Mouse (Mus musculus): Measurements from ENCODE around the gene Tm6sf1.

Gene Tm6sf1

DNA sequence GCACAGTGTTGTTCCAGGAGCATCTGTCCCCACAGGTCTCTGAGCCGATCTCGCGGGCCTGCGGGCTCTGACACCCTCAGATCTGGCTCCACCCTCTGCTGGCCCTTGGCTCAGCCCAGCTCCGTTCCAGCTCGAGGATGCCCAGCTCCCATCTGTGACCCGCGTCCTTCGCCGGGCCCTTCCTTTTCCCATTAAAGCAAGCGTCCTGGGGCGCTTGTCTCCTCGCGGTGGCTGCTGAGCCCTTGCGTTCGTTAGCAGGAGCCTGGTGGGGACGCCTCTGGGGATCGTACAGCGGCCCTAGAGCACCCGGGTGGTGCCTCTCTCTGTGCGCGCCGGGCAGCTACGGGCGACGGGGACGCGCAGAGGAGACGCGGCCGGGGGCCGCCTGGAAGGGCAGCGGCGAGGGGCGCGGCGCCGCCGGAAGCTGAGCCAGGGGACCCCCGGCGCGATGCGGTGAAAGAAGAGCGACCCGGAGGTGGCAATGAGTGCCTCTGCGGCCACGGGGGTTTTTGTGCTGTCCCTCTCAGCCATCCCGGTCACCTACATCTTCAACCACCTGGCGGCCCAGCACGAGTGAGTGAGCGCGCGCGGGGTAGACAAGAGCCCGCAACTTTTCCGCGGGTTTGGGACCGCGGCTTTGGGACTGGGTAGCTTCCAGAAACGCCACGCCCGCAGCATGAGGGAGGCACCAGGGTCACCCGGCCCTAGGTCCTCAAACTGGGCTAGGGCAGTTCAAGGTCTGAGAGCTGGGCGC, at the start of gene Tm6sf1:
Gene Tm6sf1 (plus strand): TSS at position 34 of the 754 bp plus-strand sequence.
- CTCF ChIA-PET: interaction anchor here (1.5 kb wide), 1 partner anchor 11 kb away, joined by 3 read pairs; no protein-coding TSS in a partner anchor

DNA sequence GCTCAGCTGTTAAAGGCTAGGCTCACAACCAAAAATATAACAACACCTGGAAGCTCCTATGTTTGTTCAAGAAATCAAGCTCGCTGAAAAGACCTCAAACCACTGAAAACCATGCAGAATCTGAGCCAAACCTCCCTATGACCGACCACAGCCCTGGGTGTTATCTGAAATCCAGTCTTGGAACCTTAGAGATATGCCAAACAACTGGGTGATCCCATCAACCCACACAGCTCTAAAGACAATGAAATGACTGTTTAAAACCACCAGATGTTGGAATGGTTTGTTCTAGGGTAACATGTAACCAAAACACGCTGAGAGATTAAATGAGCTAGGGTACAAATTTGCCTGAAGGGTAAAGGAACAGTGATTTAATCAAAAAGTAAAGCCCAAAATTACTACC, 33.9 kb upstream of the Tm6sf1 start:
- CTCF ChIA-PET: no interaction called here

DNA sequence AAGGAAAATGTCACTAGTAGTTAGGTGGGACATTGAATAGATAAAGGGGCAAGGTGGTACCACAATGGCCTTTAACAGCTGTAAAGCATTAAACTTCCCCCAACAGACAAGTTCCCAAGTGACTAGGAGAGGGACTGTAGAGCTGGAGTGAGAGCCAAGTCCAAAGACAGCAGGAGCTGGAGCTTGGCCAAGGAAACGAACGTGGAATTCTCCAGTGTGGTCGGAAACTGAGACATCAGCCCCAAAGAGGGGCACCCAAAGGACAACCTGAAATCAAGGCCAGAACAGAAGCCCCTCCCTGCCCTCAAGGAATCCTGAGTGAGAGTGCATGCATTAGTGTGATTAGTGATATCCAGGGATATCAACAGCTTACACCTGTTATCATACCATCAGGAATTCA, 33.4 kb upstream of the Tm6sf1 start:
- CTCF ChIA-PET: no interaction called here

DNA sequence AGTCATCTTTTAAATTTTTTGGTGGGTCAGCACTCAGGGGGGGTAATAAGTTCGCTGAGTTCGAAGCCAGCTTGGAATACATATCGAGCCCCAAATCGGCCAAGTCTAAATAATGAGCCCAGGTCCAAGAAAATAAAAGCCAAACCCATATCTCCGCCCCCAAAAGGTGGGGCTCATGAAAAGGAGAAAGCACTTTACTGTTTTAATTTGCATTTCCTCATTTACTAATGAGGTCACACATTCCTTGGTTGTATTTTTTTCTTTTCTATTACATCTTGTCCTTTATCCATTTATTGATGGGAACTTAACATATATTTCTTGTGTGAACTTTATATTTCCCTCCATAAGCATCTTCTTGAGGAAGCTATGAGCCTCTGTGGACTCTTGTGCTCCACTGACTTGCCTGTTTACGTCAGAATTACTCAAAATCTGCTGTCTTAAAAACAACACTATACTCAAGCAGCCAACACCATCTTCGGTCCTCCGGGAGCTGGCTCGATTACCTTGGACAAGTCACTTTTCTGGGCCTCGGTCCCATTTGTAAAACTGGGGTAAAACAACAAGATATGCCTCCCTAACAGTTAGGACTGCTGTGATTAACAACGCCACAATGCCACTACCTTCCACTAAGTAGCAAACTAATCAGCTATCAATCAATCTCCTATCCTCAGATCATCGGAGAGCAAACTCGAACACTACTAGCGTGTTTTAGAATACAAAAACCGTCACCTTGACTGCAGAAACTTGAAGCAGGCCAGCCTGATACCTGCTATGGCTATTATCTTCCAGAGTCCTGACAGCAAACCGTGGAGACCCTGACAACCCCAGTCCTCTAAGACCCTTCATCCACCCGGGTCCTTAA, 30.8 kb upstream of the Tm6sf1 start:
- CTCF ChIA-PET: no interaction called here

DNA sequence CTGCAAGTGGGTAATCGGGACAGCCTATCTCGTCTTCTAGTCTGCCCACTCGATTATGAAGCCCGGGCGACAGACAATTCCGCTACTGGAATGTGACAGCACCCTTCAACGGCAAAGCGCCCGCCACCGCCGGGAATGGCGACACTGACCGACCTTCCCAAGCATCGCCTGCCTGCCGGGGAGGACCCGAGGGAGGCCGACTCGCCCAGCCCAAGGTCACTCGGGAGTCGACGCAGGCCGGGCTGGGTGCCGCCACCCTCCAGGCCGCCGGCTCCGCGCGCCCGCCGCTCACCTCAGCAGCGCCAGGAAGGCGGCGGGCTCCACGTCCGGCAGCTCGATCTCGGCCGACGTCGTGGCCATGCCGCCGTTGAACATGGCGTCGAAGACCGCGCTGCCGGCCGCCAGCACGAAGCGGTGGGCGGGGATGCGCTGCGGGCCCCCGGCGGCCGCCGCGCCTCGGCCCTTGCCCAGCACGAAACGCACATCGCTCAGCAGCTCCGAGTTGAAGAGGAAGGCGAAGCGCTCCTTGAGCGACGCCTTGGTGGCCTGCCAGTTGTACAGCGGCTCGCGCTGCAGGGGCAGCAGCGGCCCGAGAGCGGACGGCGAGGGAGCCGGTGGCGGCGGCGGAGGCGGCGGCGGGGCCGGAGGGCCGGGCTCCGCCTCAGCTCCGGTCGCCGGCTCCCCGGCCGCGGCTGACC, 30.0 kb upstream of the Tm6sf1 start:
- CTCF ChIA-PET: interaction anchor here (0.8 kb wide), 1 partner anchor 40 kb away, joined by 3 read pairs; no protein-coding TSS in a partner anchor

DNA sequence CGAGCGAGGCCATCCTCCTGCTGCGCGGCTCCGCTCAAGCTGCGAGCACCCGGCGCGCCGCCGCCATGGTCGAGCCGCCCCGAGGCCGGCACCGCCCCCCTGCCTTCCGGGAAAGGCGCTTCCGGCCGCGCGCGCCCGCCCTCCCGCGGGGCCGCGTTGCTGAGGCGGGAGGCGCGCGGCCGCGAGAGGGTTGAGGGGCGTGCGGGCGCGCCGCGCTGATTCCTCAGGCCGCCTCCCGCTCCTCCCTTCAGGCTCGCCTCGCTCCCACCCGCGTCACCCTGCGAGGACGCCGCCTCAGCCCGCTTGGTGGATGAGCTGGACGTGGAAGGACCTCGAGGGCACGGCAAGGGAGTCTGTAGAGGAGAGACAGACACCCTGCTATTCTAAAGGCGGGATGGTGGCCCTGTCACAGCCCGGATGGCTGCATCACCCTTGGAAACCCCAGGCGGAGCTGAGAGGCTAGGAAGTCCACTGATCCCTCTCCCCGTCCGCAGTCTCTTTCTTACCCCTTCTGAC, 29.4 kb upstream of the Tm6sf1 start, which contains the start of gene Btbd1:
Gene Btbd1 (minus strand): TSS at position 53 of the 516 bp plus-strand sequence.
- CTCF ChIA-PET: interaction anchor here (0.8 kb wide), 1 partner anchor 39 kb away, joined by 3 read pairs; no protein-coding TSS in a partner anchor

DNA sequence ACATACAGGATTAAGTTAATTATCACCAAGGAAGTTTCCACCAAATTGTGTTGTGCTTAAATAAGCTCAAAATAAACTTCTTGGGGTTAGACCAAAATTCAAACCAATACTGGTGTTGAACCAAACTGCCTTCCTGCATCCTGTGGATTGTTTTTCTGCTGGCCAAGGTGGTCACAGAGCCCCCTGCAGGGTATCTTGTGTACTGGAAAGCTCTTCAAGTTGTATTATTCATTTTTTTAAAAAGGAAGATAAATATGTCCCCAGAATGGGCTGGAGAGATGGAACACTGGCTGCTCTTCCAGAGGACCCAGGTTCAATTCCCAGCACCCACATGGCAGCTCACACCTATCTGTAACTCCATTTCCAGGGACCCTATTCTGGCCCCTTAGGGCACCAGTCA, 24.0 kb upstream of the Tm6sf1 start:
- CTCF ChIA-PET: no interaction called here

DNA sequence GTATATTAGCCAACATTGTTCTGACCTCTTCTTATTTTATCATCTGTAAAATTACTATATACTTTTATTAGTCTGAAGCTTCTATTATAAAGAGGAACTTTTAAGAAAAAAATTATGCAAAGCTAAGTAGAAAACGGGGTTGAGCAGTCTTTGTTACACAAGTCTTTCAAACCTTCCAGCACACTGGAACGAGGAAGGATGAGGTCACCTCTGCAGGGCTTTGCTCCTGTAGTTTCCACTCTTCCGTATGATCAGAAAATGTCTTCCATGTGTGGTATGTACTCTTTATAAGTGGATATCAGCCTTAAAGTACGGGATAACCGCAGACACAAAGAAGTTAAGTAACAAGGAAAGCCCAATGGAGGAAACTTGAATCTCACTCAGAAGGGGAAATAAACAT, 23.4 kb upstream of the Tm6sf1 start:
- CTCF ChIA-PET: no interaction called here

DNA sequence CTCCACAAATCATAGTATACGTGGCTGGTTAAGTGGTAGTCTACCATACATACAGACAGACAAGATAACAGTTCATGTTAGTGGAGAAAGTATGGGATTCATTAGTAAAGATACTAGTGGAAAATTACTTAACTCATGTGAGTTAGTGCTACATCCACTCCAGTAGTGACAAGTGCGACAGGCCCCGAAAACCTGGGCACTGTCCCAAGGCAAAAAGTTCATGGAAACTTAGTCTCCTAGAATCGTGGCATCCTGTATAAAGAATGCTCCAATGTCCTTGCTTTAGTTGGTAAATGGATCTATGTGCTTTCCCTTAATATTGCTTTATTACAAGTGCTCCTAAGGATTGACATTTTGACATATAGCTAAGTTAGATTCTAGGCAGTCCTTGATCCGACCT, 21.0 kb upstream of the Tm6sf1 start:
- CTCF ChIA-PET: interaction anchor here (0.7 kb wide), 2 partner anchors 11 to 39 kb away, joined by 4 read pairs; no protein-coding TSS in a partner anchor

DNA sequence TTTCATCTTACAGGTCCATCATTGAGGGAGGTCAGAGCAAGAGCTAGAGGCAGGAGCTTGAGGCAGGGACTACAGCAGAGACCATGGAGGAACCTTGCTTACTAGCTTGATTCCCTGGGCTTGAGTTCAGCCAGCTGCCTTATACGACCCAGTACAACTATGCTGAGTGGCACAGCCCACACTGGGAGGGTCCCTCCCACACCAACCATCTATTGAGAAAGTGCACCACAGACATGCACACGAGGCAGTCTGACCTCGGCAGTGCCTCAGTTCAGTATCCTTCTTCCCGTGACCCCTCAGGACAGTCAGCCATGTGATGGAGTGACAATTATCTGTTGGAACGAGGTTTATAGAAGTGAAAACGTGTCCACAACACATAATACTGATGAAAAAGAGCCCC, 19.1 kb upstream of the Tm6sf1 start:
- CTCF ChIA-PET: no interaction called here

DNA sequence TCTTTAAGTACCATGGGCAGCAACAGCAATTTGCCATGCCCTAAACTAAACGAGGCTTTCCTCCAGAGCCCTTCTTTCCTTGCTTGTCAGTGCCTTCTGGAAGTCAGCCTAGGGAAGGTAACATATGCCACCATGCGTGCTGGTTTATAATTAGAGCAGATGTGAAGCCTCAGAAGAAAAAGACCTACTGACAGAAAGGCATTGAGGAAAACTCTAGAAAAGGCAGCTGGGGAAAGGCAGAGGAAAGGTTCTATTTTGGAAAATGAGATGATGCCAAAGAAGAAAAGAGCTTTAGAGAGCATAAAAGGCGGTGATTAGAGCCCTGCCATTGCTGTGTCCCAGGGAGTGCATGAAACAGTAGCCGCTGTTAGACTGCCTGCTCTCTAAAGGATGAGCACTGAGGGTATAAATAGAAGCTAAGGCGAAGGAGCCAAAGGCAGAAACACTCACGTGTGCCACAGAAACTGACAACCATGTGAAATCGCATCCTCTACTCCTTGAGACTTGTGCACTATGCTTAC, 18.1 kb upstream of the Tm6sf1 start:
- CTCF ChIA-PET: no interaction called here

DNA sequence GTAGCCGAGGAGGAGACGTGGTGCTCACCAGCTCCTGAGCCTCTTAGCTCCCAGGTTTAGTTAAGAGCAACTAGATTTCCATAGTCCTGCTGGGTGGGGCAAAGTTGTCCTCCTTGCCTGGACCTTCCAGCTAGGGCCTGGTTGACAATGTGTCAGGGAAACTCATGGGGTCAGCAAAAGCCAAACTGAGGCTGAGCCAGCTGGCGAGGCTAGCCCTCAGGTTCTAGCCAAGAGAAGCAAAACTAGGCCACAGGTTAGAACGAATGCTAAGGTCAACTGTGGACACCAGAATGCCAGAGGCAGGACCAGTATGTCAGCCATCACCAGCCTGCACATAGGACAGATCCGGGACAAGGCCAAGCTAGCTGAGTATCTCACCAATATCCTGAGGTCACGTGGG, 17.4 kb upstream of the Tm6sf1 start:
- CTCF ChIA-PET: no interaction called here

DNA sequence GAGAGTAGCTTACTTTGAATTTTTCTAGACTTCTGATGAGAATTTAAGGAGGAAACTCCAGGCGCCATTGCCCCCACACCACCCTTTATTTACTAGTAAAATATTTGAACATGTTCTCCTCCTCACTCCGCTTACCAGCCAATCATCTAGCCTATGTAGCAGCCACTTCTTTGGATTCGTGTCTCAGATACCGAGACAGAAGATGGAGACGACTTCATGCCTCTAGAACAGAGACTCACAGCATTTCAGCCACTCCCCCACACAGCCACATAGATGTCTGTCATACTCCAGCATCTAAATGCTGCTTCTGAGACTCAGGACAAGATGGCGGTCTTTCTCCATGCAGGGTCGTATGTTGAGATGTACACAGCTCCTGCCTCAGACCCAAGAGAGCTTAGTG, 16.7 kb upstream of the Tm6sf1 start:
- CTCF ChIA-PET: no interaction called here

DNA sequence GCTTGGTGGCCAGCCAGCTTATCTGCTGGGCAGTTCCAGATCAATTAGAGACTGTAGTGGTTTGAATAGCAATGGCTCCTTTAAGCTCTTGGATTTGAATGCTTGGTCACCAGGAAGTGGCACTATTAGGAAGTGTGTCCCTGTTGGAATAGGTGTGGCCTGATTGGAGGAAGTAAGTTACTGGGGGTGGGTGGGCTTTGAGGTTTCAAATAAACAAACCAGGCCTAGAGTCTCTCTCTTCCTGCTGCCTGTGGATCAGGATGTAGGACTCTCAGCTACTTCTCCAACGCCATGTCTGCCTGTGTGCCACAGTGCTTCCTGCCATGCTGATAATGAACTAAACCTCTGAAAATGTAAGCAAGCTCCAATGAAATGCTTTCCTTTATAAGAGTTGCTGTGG, 15.8 kb upstream of the Tm6sf1 start:
- CTCF ChIA-PET: no interaction called here

DNA sequence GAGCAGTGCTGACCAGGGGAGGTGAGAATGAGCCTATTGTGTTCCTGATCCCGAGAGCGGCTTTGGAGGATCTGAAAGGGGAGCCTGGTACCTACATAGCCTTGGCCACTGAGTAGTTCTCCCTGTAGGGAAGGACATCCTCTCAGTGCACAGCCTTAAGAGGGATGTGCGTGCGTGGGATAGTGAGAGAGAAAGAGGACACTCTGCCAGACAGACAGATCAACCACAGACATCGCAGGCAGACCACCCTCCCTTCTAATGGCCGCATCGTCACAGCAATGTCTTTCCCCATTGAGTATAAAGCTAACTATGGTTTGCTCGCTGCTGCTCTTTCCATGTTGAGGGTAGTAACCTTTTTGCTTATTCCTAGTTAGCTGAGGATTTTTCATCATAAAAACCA, 14.9 kb upstream of the Tm6sf1 start:
- CTCF ChIA-PET: no interaction called here

DNA sequence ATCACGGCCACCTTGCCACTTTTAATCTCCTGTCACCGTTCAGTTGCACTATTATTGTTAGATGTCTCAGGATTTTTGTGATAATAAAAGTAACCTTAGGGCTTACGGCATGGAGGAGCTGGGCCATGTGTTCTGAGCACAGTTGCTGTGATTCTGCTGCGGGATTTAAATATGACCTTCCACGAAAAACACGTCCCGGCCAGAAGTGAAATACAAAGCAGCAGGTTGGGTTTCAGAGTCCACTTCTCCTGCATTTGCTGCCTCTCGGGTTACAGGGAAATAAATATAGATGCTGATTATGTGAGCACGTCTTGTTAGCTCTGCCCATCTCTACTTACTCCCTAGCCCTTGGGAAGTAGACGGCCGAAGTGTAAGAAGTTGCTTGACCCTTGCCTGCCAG, 14.0 kb upstream of the Tm6sf1 start:
- CTCF ChIA-PET: no interaction called here

DNA sequence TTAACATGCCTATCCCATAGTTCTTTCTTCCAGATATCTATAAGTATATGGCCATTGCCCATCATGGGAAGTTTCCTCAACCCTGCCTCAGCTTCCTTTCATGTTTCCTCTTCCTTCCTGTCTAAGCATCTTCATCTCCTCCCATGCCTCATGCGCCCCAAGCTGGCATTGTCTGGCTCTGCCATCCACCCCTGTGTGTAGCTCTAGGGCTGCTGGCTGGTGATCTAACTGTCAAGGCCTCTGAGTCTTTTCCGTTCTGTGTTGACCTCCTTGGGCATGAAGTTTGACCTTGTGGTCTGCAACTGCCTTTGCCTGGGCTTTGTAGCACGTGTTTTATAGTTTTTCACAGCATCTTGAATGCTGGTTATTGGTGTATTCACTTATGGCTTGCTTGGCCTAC, 13.5 kb upstream of the Tm6sf1 start:
- CTCF ChIA-PET: interaction anchor here (0.5 kb wide), 1 partner anchor 87 kb away, joined by 3 read pairs; no protein-coding TSS in a partner anchor

DNA sequence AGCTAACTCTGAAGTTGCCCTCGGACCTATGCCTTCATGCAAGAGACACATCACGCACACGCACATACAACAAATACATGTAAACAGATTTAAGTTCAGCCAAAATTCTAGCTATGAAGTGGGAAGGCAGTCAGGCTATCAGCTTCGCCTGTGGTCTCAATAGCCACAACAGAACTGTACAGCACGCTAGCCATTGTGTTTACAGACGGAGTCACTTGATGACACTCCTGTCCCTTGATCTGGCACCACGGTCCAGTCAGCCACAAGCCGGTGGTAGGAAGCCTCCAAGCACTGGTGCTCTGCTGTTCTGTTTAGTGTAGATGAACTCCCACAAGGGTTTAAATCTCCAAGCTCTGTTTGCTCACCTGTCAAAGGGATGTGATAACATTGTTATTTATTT, 12.8 kb upstream of the Tm6sf1 start:
- CTCF ChIA-PET: no interaction called here

DNA sequence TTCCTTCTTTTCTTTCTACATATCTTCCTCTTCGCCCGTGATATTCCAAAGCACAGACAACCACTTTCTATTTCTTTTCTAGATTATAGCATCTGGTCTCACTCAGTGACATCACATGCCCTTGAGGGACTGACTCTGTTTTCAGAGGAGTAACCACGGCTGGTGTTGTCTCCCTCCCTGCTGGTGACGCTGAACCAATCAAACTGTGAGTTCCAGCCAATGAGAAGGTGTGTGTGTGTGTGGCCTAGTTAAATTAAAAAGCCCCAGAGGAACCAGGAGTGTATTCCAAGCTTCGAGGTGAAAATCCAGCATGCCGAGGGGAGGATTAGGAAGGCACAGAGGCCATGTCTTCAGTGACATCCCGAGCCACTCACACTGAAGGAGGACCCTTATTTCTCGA, 11.8 kb upstream of the Tm6sf1 start:
- CTCF ChIA-PET: interaction anchor here (0.6 kb wide), 1 partner anchor 113 kb away, joined by 4 read pairs; no protein-coding TSS in a partner anchor

DNA sequence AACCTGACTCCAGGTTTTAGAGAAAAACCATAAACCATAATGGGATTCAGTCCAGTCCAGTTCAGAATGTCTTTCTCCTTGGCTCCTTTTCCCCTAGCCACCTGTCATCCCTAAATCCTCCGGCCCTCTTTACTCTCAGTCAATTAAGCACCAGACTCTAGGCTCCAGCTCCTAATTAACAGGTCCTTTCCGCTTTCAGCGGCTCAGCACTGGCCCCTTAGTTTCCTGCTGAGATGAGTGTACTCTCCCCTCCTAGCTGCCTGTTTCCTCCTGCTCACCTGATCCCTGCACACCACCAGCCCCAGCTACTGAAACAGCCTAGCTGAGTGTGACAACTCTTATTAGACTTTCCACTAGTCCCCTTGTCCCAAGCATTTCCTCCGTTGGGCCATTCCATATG, 11.0 kb upstream of the Tm6sf1 start:
- CTCF ChIA-PET: interaction anchor here (0.9 kb wide), 1 partner anchor 10 kb away, joined by 3 read pairs; no protein-coding TSS in a partner anchor

DNA sequence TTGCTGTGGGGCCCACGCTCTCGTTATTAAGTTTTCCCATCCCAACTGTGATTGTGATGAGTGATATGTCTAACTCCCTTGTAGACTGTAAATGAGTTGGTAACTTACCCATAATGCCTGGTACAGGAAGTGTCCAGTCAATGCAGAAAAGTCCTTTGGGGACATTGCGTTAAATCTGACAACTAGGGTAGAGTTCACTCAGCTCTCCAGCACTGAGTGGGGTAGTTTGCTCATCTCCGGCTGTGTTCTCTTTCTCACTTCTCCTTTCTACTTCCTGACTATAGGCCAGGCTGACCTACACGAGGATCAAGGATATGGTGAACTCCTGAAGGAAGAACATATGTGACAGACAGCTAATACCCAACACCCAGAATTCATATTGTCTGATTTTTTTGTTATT, 9.6 kb upstream of the Tm6sf1 start:
- CTCF ChIA-PET: no interaction called here

DNA sequence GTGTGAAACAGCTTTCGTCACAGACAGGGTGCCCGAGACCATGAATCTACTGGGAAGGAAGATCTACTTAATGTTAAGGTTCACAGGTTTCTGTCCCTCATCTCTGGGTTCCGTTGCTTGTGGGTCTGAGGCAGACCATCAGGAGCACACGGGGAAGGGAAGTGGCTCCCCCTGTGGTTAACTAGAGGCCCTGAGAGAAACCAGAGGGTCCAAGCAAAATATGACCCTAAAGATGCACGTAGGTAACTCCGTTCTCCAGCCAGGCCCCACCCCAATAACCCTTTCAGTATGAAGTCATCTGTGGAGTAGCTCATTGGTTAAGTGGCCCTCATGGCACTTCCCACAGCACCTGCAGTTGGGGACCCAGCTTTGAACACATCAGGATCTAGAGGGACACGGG, 9.2 kb upstream of the Tm6sf1 start:
- CTCF ChIA-PET: no interaction called here
